Mouse (Mus musculus) small intestine, adult 2 months (tissue): ENCODE measurements around the gene C130050O18Rik. TPM values are rescaled to one million over a fixed set of nuclear protein-coding genes. Genes with fewer than 3 reads are reported as not detected.

Experiments used
- H3K27ac ChIP-seq: fragments of 200-500 bp; 2 replicates; pipeline ENCODE4 v1.5.1; 2012; ENCODE audit warnings: low read depth, low read length, control low read depth, inconsistent platforms; ENCODE audit not compliant: insufficient read depth
- H3K27me3 ChIP-seq: fragments of 200-500 bp; 2 replicates; pipeline ENCODE4 v1.6.1; 2012; ENCODE audit warnings: mild to moderate bottlenecking, moderate library complexity, low read length, inconsistent platforms; ENCODE audit not compliant: control insufficient read depth, insufficient read depth
- H3K36me3 ChIP-seq: fragments of 200-500 bp; 2 replicates; pipeline ENCODE4 v1.6.1; 2012; ENCODE audit warnings: mild to moderate bottlenecking, low read length, control low read depth, inconsistent platforms; ENCODE audit not compliant: control insufficient read depth, insufficient read depth
- H3K4me1 ChIP-seq: fragments of 200-500 bp; 2 replicates; pipeline ENCODE4 v1.6.1; 2012; ENCODE audit warnings: low read length, inconsistent platforms, mixed read lengths; ENCODE audit not compliant: control insufficient read depth, insufficient read depth, insufficient read length
- H3K4me3 ChIP-seq: fragments of 200-500 bp; 2 replicates; pipeline ENCODE4 v1.5.1; 2012; ENCODE audit warnings: low read depth, mild to moderate bottlenecking, control low read depth, inconsistent platforms, low read length, moderate library complexity
- CTCF ChIP-seq: fragments of 200-500 bp; IDR thresholded peaks from 2 replicates; pipeline ENCODE4 v1.5.1; 2012; ENCODE audit warnings: low read depth, mild to moderate bottlenecking, control low read depth, inconsistent platforms, low read length, moderate library complexity, mixed read lengths; ENCODE audit not compliant: insufficient replicate concordance, insufficient read length; ENCODE audit errors: extremely low read depth
- POLR2A ChIP-seq: fragments of 200-500 bp; IDR thresholded peaks from 2 replicates; pipeline ENCODE4 v1.6.1; 2012; ENCODE audit warnings: low read depth, mild to moderate bottlenecking, control low read depth, inconsistent platforms, low read length, moderate library complexity
- WGBS: fragments of 180-500 bp; shearing (Covaris S2); methylation state at CpG from one replicate; pipeline ENCODE4 v1.1.7; 2018; 5-methylcytosine and 5-hydroxymethylcytosine counted together
- polyA plus RNA-seq: library from polyadenylated mRNA; depleted of rRNA; stranded (reverse); fragments of >200 nt; gene quantifications from 2 replicates; pipeline ENCODE4 v1.2.3, GENCODE M21; 2012

Gene C130050O18Rik
- polyA plus RNA-seq, 1 experiment: 3.5 TPM

- WGBS: 90% methylated on average over 14 of the region's 14 CpGs
Measured at GRCm38 (mm10) chr5:139399991-139400390, 5.1 kb upstream of the C130050O18Rik start.

GRCm38 (mm10) chr5:139402106-139402505, 3.0 kb upstream of the C130050O18Rik start:
- no peak overlapping the region for H3K4me3 ChIP-seq
- TF ChIP-seq POLR2A (no peak), CTCF (no peak)
- H3K4me1 ChIP-seq: peaks cover 6% of the 10 kb centered on the region; the same call in 1 of the 2 replicates
- no peaks in the 10 kb centered on the region for H3K27me3 ChIP-seq
- no peaks in the 10 kb centered on the region for H3K36me3 ChIP-seq
- no peak overlapping the region for H3K27ac ChIP-seq
- WGBS: 92% methylated on average over 2 of the region's 2 CpGs

More at GRCm38 (mm10) chr5:139399991-139400390, 5.1 kb upstream of the C130050O18Rik start:
- no peak overlapping the region for H3K27ac ChIP-seq
- H3K4me1 ChIP-seq: peaks cover 6% of the 10 kb centered on the region; the same call in 1 of the 2 replicates
- no peaks in the 10 kb centered on the region for H3K27me3 ChIP-seq
- H3K4me3 ChIP-seq: no peak overlapping the region
- no peak for TF ChIP-seq CTCF
- TF ChIP-seq POLR2A: no peak
- no peaks in the 10 kb centered on the region for H3K36me3 ChIP-seq

- Histone ChIP-seq H3K36me3 (no peaks in the 10 kb centered on the region), H3K4me3 (no peak overlapping the region), H3K27me3 (no peaks in the 10 kb centered on the region), H3K27ac (peak overlapping the region; percentile 39), H3K4me1 (peaks cover 2% of the 10 kb centered on the region; the same call in 1 of the 2 replicates)
- no peak for TF ChIP-seq POLR2A
- no peak for TF ChIP-seq CTCF
- WGBS: 81% methylated on average over 8 of the region's 8 CpGs
Measured at GRCm38 (mm10) chr5:139403692-139404260, 1.3 kb upstream of the C130050O18Rik start.

GRCm38 (mm10) chr5:139405478-139405877, 398 bp downstream of the C130050O18Rik start:
- H3K27me3 ChIP-seq: no peaks in the 10 kb centered on the region
- no peaks in the 10 kb centered on the region for H3K36me3 ChIP-seq
- peaks cover 11% of the 10 kb centered on the region for H3K4me1 ChIP-seq
- WGBS: 80% methylated on average over 7 of the region's 7 CpGs
- H3K4me3 ChIP-seq: peak overlapping the region; percentile 38
- TF ChIP-seq CTCF: no peak
- peak overlapping the region; percentile 55 for H3K27ac ChIP-seq

GRCm38 (mm10) chr5:139405953-139406352, 873 bp downstream of the C130050O18Rik start:
- H3K27ac ChIP-seq: peak overlapping the region; percentile 55
- 70% methylated on average over 3 of the region's 3 CpGs for WGBS
- peaks cover 11% of the 10 kb centered on the region for H3K4me1 ChIP-seq
- TF ChIP-seq CTCF (no peak), POLR2A (no peak)
- no peaks in the 10 kb centered on the region for H3K36me3 ChIP-seq
- H3K4me3 ChIP-seq: peak overlapping the region; percentile 38
- no peaks in the 10 kb centered on the region for H3K27me3 ChIP-seq

- WGBS: 82% methylated on average over 14 of the region's 14 CpGs
- peak overlapping the region; percentile 63; the same call in 1 of the 2 replicates for H3K27ac ChIP-seq
Measured at GRCm38 (mm10) chr5:139407121-139407885, 2.2 kb downstream of the C130050O18Rik start.

GRCm38 (mm10) chr5:139408511-139408910, 3.4 kb downstream of the C130050O18Rik start:
- Histone ChIP-seq H3K4me3 (peak overlapping the region; percentile 41), H3K27me3 (no peaks in the 10 kb centered on the region), H3K27ac (peak overlapping the region; percentile 63; the same call in 1 of the 2 replicates), H3K36me3 (no peaks in the 10 kb centered on the region), H3K4me1 (peaks cover 11% of the 10 kb centered on the region)
- WGBS: 78% methylated on average over 7 of the region's 7 CpGs
- TF ChIP-seq POLR2A (no peak), CTCF (no peak)

More at GRCm38 (mm10) chr5:139407121-139407885, 2.2 kb downstream of the C130050O18Rik start:
- no peaks in the 10 kb centered on the region for H3K36me3 ChIP-seq
- no peaks in the 10 kb centered on the region for H3K27me3 ChIP-seq
- H3K4me3 ChIP-seq: peak overlapping the region; percentile 41
- peaks cover 11% of the 10 kb centered on the region for H3K4me1 ChIP-seq
- TF ChIP-seq POLR2A (no peak), CTCF (no peak)
